Mouse (Mus musculus): ENCODE data around the gene St6galnac3.

St6galnac3 gene

DNA sequence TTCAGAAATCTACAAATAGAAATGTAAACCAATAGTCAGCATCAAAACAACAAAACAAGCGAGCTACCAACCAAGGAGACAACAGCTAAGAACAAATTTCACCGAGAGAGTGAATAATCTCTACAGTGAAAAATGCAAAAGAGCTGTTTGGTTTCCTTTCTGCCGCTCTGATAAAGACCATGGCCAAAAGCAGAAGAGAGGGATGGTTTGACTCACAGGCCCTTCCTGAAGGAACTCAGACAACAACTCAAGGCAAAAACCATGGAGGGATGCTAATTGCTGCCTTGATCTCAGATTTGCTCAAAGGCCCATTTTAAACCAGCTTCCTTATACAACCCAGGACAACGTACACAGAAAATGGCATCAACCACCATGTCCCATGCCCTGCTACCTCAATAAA lies 437.4 kb downstream of the St6galnac3 start:
- DNase-seq (ENCODE audit: low read depth): no peak

DNA sequence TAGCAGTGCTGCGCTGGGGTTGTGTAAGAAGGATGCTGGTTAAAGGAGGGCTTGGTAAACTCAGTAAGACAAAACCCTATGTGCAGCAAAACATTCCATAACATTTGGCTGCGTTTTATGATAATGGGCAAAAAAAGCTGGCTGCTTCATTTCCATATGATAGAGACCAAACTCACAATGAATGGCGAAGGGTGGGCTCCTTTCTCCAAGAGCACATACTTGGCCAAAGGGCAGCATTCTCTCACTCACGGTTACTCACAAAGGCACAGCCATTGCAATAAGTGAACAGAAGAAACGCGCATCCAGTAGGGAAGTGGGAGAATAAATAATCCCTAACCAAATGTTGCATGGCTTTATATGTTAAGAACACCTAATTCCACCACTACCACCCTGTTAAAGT lies 437.9 kb downstream of the St6galnac3 start:
- DNase-seq (ENCODE audit: low read depth): no peak

DNA sequence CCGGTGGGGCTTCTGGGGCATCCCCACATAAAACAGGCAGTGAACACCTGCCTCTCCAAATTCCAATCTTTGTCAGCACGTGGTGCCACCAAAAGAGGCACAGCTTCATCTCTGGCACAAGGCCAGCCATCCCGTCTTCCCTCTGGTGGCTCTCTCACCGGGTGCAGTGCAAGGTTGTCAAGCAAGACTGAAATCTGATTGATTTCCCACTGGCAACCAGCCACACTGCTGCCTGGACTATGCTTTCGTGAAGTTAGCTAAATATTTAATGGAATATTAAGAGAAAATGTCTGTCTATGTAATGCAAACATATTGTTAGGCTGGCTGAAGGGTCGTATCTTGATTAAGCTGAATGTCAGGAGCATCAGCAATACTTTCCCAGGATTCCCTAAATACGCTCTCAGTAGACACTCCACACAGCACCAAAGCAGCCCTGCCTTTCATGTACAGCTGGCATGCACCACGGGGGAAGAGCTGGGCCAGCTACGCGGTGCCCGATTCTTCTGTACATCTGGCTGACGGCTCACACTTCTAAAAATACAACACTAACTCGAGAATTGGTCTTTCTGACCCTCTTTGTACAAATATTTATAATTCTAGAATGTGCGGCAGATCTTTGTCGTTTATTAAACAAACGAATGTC lies 442.7 kb downstream of the St6galnac3 start:
- DNase-seq (ENCODE audit: low read depth): peak; percentile 5

DNA sequence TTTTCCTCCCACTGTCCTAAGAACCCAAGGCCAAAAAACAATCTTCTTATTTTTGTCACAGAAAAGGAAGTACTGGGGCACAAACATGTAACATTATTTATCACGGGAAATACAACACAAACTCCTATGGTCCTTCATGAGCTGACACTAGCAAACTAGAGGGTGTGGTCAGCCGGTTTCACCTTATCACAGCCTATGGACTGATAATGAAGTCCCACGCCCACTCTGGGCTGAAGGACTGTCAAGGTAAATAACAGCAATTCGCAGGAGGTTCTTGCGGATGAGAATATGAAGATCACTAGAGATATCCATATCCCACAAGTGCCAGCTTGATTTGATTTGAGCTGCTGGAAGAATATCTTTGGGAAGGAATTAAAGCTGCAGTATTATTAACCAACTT lies 446.7 kb downstream of the St6galnac3 start:
- DNase-seq (ENCODE audit: low read depth): no peak

DNA sequence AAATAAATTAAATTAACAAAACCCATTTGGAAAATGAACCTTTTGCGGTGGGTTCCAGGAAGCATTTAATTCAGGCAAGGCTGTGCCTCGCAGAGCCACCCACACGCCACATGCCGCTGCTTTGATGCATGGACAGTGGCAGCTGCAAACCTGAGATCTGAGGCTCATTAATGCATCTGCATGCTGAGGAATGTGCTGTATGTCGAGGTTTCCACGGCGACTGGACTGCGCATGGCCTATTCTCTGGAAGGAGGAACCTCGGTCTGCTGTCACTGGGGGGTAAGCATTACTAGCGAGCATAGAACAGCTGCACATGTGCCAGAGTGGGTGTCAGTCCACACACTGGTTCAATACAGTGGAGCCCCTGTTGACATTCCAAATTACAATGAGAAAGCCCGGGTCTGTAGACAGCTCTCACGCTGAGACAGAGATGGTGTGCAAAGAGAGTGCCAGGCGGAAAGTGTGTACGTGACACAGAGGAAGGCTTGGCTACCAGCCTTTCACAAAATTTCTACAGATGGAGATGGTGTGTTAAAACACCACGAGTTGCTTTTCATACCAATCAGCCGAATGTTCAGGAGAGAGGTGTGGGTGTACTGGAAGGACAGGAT lies 447.5 kb downstream of the St6galnac3 start:
- DNase-seq (ENCODE audit: low read depth): no peak

DNA sequence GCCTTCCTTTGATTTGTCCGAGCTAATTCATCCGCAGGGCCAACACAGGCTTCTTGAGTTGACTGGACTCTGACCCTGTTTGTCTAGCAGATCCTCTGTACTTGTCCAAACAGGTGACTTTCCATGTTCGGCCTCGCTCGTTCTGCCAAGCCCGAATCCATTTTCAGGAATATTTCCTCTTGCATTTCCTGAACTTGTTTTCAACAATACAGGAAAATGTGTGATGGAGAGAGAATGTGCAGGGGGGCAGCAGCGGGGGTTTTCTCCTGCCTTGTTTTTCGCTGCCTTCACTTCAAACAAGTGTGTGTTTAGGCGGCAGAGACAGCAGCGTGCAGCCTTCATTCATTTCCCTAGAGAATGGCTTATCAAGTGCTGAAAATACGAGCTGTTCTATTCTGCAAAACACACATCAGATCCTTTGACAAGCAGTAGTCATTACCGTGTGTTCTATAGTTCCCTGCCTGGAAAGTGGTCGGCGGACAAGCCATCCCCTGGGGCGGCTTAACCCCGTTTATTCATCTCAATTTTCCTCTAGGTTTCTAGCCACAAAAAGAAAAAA lies 448.1 kb downstream of the St6galnac3 start:
- DNase-seq (ENCODE audit: low read depth): no peak

DNA sequence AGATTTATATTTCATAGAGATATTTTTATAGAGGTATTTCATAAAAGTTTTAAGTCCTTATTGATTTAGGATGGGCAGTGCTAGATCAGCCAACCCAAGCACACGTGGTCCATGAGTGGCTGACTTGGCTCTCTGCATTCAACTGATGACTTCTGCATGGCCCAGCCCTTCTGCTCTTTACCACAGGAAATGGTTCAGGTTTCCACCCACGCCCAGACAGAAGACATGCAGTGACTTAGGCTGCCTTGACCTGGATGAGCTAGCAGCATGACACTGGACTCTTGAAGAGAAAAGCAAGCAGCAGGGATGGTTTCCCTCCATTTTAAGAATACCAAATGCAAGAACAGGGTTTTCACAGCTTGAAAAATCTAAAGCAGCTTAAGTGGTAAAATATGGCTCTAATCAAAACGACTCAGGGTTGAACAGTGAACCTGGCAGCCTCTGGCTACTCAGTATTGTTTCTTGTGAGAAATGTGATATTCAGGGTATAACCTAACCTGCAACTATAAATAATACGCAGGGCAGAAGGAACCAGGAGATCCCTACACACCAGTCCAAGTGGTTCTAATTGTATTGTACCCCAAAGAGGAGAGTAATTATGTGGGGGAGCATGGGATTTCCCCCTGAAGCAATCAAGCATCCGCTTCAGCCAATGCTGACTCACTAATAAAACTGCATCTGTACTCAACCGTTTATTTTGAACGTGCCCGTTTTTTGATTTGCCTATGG lies 448.7 kb downstream of the St6galnac3 start:
- no peak for DNase-seq (ENCODE audit: low read depth)

DNA sequence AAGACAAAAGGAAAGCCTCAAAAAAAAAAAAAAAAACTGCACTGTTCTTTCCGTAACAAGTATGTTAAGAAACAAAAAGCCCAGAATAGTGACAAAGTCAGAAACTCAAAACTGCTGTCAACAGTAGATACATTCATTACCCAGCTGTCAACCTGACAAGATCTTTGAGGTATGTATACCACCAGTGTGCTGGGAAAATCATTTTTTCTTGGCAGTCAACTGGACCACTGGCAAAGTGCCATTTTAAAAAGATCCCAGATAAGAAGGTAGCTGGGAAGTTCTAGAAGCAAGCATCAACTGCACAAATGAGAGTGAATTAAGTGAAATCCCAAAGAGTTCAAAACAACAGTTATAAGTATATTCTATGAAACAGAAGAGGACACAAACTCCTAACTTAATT lies 452.7 kb downstream of the St6galnac3 start:
- no peak for DNase-seq (ENCODE audit: low read depth)

DNA sequence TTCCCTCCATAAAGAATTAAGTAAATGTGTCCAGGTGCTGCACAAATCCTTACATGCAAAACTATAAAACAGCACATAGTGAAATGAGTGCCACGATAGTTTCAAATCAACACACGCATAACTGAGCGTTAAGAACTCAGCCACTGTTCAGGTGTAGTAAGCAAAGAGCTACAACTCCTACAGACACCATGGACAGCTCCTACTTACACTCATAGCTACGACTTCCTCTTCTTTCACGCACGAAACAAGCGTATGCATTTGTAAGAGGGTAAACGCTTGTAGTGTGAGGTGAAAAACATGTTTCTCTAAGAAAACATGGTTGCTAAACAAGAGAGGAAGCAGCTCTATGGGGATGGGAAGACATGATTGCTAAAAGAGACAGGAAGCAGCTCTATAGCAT lies 457.6 kb downstream of the St6galnac3 start:
- peak; percentile 43 for DNase-seq (ENCODE audit: low read depth)

DNA sequence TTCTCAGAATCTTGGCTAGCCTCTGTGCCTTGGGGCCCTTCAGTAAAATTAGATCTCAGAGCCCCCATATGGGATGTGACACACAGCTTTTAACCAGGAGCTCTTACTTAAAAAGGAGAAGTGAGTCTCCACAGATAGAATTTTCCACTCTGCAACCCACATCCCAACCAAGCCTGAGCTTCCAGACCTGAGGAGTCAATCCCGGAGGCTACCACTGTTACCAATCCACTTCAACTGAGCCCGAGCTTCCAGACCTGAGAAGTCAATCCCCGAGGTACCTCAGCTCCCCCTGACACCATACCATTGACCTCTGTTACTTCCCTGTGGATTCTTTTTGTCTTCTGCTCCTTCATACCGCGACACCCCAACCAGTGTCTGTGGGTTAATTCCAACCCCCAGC lies 463.0 kb downstream of the St6galnac3 start:
- DNase-seq (ENCODE audit: low read depth): no peak

DNA sequence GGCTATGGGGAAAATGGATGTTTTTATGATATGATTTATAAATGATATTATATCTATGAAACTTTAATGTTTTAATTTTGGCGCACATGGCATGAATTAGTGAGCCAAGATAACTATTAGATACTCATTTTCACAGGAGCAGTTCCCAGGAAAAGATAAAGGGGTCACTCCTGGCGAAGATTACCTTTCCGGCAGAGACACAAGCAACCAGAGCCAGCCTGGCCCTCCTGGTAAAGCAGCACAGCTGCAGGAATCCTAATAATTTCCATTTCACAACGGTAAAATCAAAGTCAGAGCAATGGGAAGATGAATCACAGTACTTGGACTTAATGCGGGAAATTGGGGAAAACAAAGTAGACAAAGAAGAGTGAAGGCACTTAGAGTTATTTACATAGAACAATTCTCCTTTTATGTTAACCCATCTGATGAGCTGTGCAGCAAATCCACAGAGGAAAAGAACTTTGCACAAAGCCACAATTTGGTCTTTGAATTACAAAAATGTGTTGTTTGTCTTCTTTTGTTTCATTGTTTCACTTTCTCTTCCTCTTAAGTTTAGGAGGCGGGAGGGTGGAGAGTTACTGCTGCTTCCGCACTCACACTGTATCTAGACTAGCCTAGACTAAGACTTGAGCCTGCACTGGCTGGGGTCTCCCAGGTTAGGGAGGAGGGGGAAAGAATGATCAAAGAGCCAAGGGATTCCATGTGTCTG lies 464.6 kb downstream of the St6galnac3 start:
- DNase-seq (ENCODE audit: low read depth): no peak

DNA sequence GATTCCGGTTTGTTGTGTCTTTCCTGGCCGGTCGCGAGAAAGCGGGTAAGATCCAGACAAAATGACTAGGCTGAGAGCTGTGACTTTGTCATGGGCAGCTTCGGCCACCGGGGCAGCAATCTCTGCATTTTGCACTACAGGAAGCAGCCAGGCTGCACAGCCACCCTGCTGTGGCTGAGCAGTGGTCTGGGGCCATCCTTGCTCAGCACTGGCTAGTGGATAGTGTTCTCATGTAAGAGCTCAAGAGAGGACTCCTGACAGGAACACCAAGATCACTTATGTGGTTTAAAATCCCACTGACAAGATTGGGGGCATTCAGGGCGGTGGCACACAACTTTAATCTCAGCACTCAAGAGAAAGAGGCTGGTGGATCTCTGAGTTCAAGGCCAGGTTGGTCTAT lies 469.1 kb downstream of the St6galnac3 start:
- no peak for DNase-seq (ENCODE audit: low read depth)

DNA sequence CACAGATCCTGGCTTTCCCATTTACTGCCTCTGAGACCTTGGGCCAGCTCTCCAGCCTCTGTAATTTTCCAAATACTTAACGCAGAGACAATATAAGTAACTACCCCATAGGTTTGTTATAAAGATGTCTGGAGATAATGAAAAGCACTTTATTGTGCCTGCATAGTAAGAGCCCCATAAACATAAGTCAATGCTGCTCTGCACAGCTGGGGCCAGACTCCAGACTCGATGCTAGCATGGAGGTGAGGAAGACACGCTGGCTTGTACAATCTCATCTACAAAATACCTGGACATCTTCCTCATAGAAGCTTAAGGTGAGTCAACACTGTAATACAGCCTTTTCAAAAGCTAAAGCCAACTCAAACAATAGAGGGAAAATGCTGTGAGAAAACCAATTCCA lies 473.3 kb downstream of the St6galnac3 start:
- DNase-seq (ENCODE audit: low read depth): no peak

DNA sequence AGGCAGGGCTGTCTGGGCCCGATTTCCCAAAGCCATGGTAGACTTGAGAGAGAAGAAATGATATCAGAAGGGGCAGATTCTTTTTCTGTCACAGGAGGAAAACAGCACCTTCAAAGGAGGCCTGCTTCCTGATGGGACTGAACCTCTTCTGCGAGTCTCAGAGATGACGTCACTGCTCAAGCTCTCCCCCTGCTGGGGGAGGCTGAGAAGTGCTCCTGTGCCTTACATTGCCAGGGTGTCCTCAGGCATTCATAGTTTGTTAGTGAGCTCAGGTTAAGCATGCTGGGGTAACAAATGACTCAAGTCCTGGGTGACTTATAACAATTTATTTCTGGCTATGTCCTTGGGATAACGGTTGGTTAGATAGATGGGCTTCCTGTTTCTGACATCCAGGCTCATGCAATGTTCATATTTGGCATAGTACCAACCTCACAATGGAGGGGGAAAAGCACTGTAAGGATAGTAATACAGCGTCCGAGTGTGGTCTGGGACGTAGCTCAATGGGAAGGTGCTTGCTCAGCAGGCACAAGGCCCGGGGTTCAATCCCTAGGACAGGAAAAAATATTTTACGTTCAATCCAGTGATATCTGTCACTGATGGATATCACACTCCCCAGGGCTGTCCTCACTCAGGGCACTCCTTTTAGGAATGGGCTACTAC lies 474.2 kb downstream of the St6galnac3 start:
- peak; percentile 82 for DNase-seq (ENCODE audit: low read depth)

DNA sequence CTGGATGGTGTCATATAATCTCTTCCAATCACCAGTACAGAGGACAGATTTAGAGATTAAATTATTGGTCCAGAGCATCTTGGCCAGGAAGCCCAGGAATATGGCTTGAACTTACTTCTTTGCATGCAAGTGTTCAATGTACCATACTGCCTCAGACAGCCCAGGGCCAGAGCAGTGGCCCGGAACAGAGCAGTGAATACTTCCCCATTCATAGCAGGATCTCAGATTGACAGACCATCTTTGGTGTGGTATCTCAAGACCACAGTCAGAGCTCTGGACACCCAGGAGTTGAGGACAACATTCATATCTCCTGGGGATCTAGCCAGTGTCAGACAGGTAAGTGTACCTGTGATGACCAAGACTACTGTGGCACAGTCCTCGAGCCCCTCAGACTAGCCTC lies 476.1 kb downstream of the St6galnac3 start:
- DNase-seq (ENCODE audit: low read depth): no peak

DNA sequence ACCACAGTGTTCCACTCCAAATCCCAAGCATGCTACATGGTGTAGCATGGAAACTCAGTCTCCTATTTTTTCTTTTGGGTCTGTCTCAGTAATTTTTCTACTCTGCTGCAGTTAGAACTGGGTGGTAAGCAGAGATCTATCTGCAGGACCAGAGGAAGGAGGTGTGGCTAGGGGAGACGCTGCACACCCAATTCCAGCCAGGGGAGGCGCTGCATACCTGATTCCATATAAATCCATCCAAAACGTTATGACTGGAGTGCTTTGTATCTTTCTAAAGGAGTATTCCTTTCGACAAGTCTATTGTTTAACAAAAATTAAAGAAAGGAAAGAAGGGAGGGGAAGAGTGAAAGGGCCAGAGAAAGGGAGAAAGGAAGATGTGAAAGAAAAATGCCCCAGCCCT lies 476.9 kb downstream of the St6galnac3 start:
- DNase-seq (ENCODE audit: low read depth): no peak

DNA sequence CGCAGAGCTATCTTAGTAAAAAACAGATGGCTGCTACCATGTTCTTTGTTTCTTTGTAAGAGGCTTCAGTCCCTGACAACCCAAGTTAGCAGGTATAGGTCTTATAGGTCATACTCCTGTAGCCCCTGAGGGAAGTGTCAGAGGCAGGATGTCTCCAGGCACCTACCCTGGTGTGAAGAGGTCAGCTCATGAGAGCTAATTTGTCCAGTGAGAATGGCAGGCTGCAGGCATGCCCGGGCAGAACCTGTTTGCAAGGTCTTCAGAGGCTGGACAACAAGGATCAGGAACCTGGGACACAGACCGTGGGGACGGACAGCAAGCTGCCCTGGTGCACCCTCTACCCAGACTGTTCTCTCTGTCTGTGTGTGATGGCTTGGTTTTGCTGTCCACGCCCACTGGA lies 482.4 kb downstream of the St6galnac3 start:
- no peak for DNase-seq (ENCODE audit: low read depth)

DNA sequence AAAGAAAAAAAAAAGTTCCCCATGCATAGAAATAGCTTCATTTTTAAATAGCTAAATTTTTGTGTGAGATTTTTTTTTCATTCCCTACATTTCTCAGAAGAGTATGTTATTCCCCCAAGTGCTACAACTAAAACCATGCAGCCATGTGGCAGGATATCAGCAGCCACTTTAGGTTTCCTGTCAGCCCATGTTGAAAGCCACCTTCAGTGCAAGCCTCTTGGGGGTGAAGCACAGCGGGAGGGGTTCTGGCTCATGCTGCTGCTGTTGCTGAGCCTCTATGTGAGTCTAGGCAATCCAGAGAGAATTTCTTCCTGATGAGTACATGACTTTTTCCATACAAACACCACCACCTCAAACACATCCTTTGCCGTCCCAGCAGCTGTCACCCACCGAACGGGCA lies 483.8 kb downstream of the St6galnac3 start:
- no peak for DNase-seq (ENCODE audit: low read depth)

DNA sequence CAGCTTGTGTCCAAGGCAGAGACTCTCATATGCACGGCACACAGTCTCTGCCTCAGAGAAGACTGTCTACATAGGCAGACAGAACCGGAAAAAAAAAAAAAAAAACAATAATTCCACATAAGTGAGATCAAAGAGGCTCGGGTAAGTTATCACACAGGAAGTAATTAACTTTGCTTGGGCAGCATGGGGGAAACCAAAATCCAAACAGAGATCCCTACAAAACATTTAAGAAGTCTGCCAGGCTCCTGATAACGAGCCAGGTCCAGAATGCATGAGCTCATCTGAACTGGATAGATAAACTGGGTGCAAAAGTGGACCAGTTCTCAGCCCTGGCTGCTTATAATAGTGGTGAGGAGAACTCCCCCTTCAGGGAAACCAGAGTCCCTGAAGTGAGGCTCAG lies 484.6 kb downstream of the St6galnac3 start:
- no peak for DNase-seq (ENCODE audit: low read depth)

DNA sequence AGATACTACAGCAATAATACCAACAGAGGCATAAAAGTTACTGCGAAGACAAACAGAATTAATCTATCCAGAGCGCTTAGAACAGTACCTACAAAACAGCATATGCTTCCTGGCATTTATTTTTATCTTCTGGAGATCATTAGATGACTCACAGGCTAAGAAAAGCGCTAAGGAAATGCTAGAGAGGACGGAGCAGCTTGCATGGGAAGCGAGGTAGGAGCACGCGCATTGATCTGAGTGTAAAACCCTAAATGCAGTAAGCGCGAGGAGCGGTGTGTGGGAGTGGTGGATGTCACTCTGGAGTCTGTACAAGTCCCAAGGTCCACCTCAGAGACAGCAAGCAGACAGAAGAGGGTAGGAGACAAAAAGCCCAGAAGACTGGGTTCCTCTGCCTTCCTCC lies 486.6 kb downstream of the St6galnac3 start:
- no peak for DNase-seq (ENCODE audit: low read depth)

DNA sequence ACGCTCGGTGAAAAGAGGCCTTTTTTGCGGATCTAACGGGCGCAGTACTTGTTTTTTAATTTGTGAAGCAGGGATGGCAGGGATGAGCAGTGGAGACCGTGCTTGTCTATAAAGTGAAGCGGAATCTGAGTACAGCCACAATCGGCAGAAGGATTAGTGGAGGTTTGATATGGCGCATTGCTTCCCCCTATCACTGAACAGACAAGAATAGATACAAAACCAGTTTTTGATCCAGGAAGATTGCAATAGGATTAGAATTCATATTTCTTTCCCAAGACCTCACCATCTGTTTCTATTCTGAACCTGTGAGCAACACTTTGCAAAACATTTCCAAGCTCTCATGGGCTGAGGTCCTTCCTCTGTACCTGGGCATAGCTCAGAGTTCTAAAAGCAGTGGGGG lies 488.7 kb downstream of the St6galnac3 start:
- no peak for DNase-seq (ENCODE audit: low read depth)

Measured in NIH3T3 (cell line).